Mouse (Mus musculus): ENCODE results near the gene Olfr168.
"Not testable (repeated sequence)": the region's sequence is repeated elsewhere in the genome, so short reads cannot be mapped to it uniquely, and the experiment has no call there.

Gene Olfr168

DNA sequence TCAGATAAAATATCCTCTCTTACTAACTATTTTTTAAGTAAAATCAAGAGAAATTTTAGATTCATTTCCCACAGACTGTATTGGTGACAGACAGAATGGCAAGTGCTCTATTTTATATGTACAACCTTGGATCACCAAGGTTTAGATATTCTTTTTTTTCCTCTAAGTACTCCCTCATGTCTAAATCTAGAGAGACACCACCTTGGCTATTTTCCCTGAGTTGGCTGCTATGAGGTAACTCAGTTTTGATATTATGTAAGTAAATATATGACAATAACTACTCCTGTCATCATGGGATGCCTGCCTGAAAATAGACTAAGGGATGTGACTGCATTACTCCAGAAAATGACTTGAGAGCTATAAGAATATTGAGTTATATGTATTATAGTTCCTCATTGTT lies at the start of gene Olfr168:
Gene Olfr168 (minus strand): TSS at position 101 of the 400 bp plus-strand sequence.
- no peak for DNase-seq (ENCODE audit: extremely low read depth, low read depth, low spot score)

- DNase-seq (ENCODE audit: extremely low read depth, low read depth, low spot score) = not testable (repeated sequence)
These were observed 36.4 kb upstream of the Olfr168 start, which contains the start of gene Olfr169 for GRCm38 (mm10) chr16:19571709-19572108. Olfr169 (minus strand) TSS chr16:19571809.

DNA sequence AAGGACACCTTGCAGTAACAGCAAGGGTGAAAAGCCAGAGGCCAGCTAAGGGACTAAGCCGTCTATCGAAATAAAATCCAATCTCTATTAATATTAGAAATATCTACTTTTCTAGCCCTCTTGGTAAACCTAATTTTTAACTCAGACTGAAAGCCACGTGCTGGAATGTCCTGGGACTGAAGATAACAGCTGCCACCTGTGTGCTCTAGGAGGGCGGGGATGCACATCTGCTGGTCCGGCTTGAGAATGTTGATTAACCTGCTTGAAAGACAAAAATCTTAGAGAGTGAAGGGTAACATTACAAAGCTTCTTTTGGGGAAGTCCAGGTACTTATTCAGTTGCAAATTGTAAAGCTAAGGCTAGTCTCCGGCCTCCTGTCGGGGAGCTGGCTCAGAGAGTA lies 18.1 kb upstream of the Olfr168 start:
- not testable (repeated sequence) for DNase-seq (ENCODE audit: extremely low read depth, low read depth, low spot score)

DNA sequence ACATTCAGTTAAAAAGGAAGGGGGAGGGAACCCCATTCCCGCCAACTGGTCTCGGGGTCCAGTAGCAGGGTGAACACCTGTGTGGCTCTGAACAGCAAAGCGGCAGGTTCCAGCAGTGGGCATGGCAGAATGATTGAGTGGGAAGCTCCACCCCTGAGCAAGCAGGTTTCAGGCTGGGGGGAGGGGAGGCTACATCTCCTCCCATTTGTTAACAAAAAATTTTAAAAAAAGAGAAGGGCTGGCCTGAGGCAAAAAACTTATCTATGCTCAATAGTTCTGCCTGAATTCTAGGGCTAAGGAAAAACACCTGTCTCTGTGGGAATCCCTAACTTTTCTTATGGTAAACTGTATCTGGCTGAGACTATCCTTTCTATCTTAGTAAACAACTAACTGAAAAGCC lies 16.9 kb upstream of the Olfr168 start:
- not testable (repeated sequence) for DNase-seq (ENCODE audit: extremely low read depth, low read depth, low spot score)

GRCm38 (mm10) chr16:19522166-19522565 lies 13.2 kb downstream of the Olfr168 start, which contains the start of gene Olfr167:
Olfr167 (minus strand) TSS chr16:19522266.
- DNase-seq (ENCODE audit: extremely low read depth, low read depth, low spot score) = no peak

GRCm38 (mm10) chr16:19483394-19483793 lies 52.0 kb downstream of the Olfr168 start, which contains the start of gene Olfr166:
Olfr166 (plus strand) TSS chr16:19483694.
- no peak for DNase-seq (ENCODE audit: extremely low read depth, low read depth, low spot score)

All from fat pad, adult 2 months (tissue).